Comparison of ENCODE assay signal across 8 mouse cellular contexts in the genomic region with DNA sequence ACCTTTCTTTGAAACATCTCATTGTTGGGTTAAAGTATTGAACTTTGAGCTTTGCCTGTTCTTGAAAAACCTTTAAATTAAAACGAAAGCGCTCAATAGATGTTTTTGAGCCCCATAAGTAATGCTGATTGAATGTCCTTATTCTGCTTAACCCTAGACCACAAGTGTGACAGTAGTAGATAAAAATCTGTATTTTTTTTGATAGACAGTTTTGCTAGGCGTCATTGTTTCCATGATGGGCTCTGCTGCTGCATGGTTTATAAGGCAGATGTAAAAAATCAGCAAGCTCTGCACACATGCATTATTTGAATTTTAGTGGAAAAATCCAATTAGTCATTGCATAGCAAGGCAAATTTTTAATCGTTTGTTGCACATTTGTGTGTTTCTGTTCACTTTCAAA. TPM values are rescaled to one million over a fixed set of nuclear protein-coding genes. Genes with fewer than 3 reads are reported as not detected.
DNase-seq lines count a peak whose midpoint lies in the region; ATAC-seq and TF ChIP-seq lines count a peak whose summit lies in the region.

No protein-coding gene starts in this region.

- no peak for TF ChIP-seq CTCF in lung, embryonic 14.5 days (IDR thresholded peaks at IDR 0.05; ENCODE audit: low read depth)

- no peak for TF ChIP-seq POLR2A in limb, embryonic 14.5 days (IDR thresholded peaks at IDR 0.05; ENCODE audit: borderline replicate concordance, extremely low read depth, insufficient read depth, insufficient read length)

- H3K9me3 ChIP-seq in lung, embryonic 14.5 days (ENCODE audit: low read depth, low read length) = no peaks in the 10 kb centered on the region
- no peaks in the 10 kb centered on the region for H3K9me3 ChIP-seq in forebrain, embryonic 10.5 days
- H3K9me3 ChIP-seq in limb, embryonic 14.5 days (ENCODE audit: control insufficient read depth, low read length) = no peaks in the 10 kb centered on the region
- no peaks in the 10 kb centered on the region for H3K9me3 ChIP-seq in stomach, embryonic 14.5 days (ENCODE audit: control insufficient read depth, low read depth, low read length)

- WGBS in lung, embryonic 14.5 days = 45% methylated on average over 4 of the region's 4 CpGs
- WGBS in forebrain, embryonic 10.5 days = 73% methylated on average over 4 of the region's 4 CpGs
- 55% methylated on average over 4 of the region's 4 CpGs for WGBS in limb, embryonic 14.5 days
- WGBS in stomach, embryonic 14.5 days = 60% methylated on average over 4 of the region's 4 CpGs

- no peaks in the 10 kb centered on the region for H3K4me1 ChIP-seq in lung, embryonic 14.5 days (ENCODE audit: insufficient read depth)
- peaks cover 16% of the 10 kb centered on the region; the same call in 1 of the 2 replicates for H3K4me1 ChIP-seq in forebrain, embryonic 10.5 days
- no peaks in the 10 kb centered on the region for H3K4me1 ChIP-seq in limb, embryonic 14.5 days (ENCODE audit: control insufficient read depth, insufficient read depth, low read length)
- 0 out of 2 replicates have a peak, but pooled peaks cover 2% of the 10 kb centered on the region for H3K4me1 ChIP-seq in stomach, embryonic 14.5 days (ENCODE audit: control insufficient read depth, insufficient read depth, low read length)

- H3K4me3 ChIP-seq in lung, embryonic 14.5 days (ENCODE audit: low read depth, low read length) = peak overlapping the region; percentile 63
- H3K4me3 ChIP-seq in forebrain, embryonic 10.5 days = peak overlapping the region; percentile 70
- H3K4me3 ChIP-seq in limb, embryonic 14.5 days (replicated peaks; ENCODE audit: low read length) = peak overlapping the region; percentile 61
- peak overlapping the region; percentile 60 for H3K4me3 ChIP-seq in stomach, embryonic 14.5 days (ENCODE audit: low read depth, low read length)

- H3K27me3 ChIP-seq in lung, embryonic 14.5 days (ENCODE audit: insufficient read depth, low read length) = no peaks in the 10 kb centered on the region
- H3K27me3 ChIP-seq in forebrain, embryonic 10.5 days (ENCODE audit: poor library complexity, severe bottlenecking) = no peaks in the 10 kb centered on the region
- H3K27me3 ChIP-seq in limb, embryonic 14.5 days (ENCODE audit: control insufficient read depth, insufficient read depth, low read length) = no peaks in the 10 kb centered on the region
- H3K27me3 ChIP-seq in stomach, embryonic 14.5 days (ENCODE audit: control insufficient read depth, insufficient read depth, low read length) = no peaks in the 10 kb centered on the region

- ATAC-seq in lung, embryonic 14.5 days (ENCODE audit: insufficient read depth) = no peak
- ATAC-seq in limb, embryonic 14.5 days (ENCODE audit: low FRiP score, low read depth) = no peak
- no peak for ATAC-seq in stomach, embryonic 14.5 days (ENCODE audit: insufficient number of reproducible peaks, insufficient read depth, low FRiP score, low read depth)

- peak overlapping the region; percentile 64 for H3K4me2 ChIP-seq in lung, embryonic 14.5 days
- H3K4me2 ChIP-seq in limb, embryonic 14.5 days (replicated peaks; ENCODE audit: low read depth, low read length, severe bottlenecking) = peak overlapping the region; percentile 54
- H3K4me2 ChIP-seq in stomach, embryonic 14.5 days (replicated peaks; ENCODE audit: low read depth, low read length) = peak overlapping the region; percentile 29

- peak overlapping the region; percentile 78; the same call in 1 of the 2 replicates for H3K9ac ChIP-seq in lung, embryonic 14.5 days
- H3K9ac ChIP-seq in limb, embryonic 14.5 days (ENCODE audit: low read depth, low read length, severe bottlenecking) = peak overlapping the region; percentile 81; the same call in 1 of the 2 replicates
- H3K9ac ChIP-seq in stomach, embryonic 14.5 days (replicated peaks; ENCODE audit: low read depth, low read length) = no peak overlapping the region

- H3K27ac ChIP-seq in lung, embryonic 14.5 days (ENCODE audit: low read depth) = no peak overlapping the region
- H3K27ac ChIP-seq in forebrain, embryonic 10.5 days = 0 out of 2 replicates have a peak overlapping the region, but pooled peaks have one; percentile 96
- no peak overlapping the region for H3K27ac ChIP-seq in limb, embryonic 14.5 days (replicated peaks; ENCODE audit: low read depth, low read length)
- H3K27ac ChIP-seq in stomach, embryonic 14.5 days (ENCODE audit: low read length) = no peak overlapping the region

- no peaks in the 10 kb centered on the region for H3K36me3 ChIP-seq in lung, embryonic 14.5 days (ENCODE audit: insufficient read depth)
- peaks cover 4% of the 10 kb centered on the region; the same call in 1 of the 2 replicates for H3K36me3 ChIP-seq in forebrain, embryonic 10.5 days (replicated peaks)
- no peaks in the 10 kb centered on the region for H3K36me3 ChIP-seq in limb, embryonic 14.5 days (ENCODE audit: control insufficient read depth, insufficient read depth, low read length)
- no peaks in the 10 kb centered on the region for H3K36me3 ChIP-seq in stomach, embryonic 14.5 days (ENCODE audit: control insufficient read depth, insufficient read depth, low read length)

- DNase-seq in lung, embryonic 14.5 days = peak; percentile 14
- no peak for DNase-seq in lung, postnatal 4 days
- no peak for DNase-seq in forebrain, embryonic 10.5 days (ENCODE audit: extremely low spot score, low spot score)
- DNase-seq in limb, embryonic 14.5 days (ENCODE audit: low spot score) = no peak
- DNase-seq in adrenal gland, postnatal 25 days = no peak
- no peak for DNase-seq in cerebellum, adult 18-20 months
- DNase-seq in left cerebral cortex, adult 8-10 months (ENCODE audit: low spot score in 2 of 2) = no peak

RNA-seq across cellular contexts. Expression of a gene that starts 1.8 kb away (rescaled TPM):
- polyA plus RNA-seq in lung, embryonic 14.5 days (2014; fragmentation: Nextera tagmentation; extraction: Ambion mirVana) = 55.1 and 56.5 TPM in 2 replicates
- 104 and 108 TPM in 2 replicates for polyA plus RNA-seq in forebrain, embryonic 10.5 days (2016; fragmentation: Nextera tagmentation; extraction: Ambion mirVana)
- 25.0 and 26.1 TPM in 2 replicates for polyA plus RNA-seq in limb, embryonic 14.5 days (2012; rRNA removed)
- 40.3 and 53.2 TPM in 2 replicates for polyA plus RNA-seq in limb, embryonic 14.5 days (2014; fragmentation: Nextera tagmentation; extraction: Ambion mirVana)
- polyA plus RNA-seq in stomach, embryonic 14.5 days (2014; fragmentation: Nextera tagmentation; extraction: Ambion mirVana) = 42.6 and 42.7 TPM in 2 replicates
- total RNA-seq in adrenal gland, postnatal 25 days (2021) = 15.7 and 18.7 TPM in 2 replicates
- 10 to 100 TPM; 20.7 to 24.9 (median 21.3) TPM for total RNA-seq in left cerebral cortex, adult 8-10 months (2022)
